Mouse (Mus musculus): ENCODE measurements around the gene Cd33. TPM values are rescaled to one million over a fixed set of nuclear protein-coding genes. Genes with fewer than 3 reads are reported as not detected.

Gene Cd33
- polyA plus RNA-seq, 1 experiment from 2014 or later: 6.2 TPM

- no peak overlapping the region for H3K9ac ChIP-seq (replicated peaks; ENCODE audit: low read depth)
- no peaks in the 10 kb centered on the region for H3K4me1 ChIP-seq (ENCODE audit: insufficient read depth, low read depth, low read length)
- ATAC-seq (no peak), DNase-seq (ENCODE audit: low spot score) (no peak)
- H3K36me3 ChIP-seq (ENCODE audit: insufficient read depth, low read length): no peaks in the 10 kb centered on the region
- H3K4me2 ChIP-seq (replicated peaks; ENCODE audit: low read depth, low read length): no peak overlapping the region
- WGBS: 76% methylated on average over 4 of the region's 4 CpGs
- TF ChIP-seq EP300 (IDR thresholded peaks at IDR 0.05) (no peak), CTCF (IDR thresholded peaks at IDR 0.05) (no peak)
- H3K27ac ChIP-seq (ENCODE audit: low read length): no peak overlapping the region
- no peaks in the 10 kb centered on the region for H3K9me3 ChIP-seq (ENCODE audit: low read length)
- no peaks in the 10 kb centered on the region for H3K27me3 ChIP-seq (replicated peaks; ENCODE audit: insufficient read depth, low read length)
- H3K4me3 ChIP-seq (ENCODE audit: low read depth, low read length): no peak overlapping the region
Measured at GRCm38 (mm10) chr7:43548206-43548605, 4.0 kb upstream of the Cd33 start.

- Histone ChIP-seq H3K27me3 (replicated peaks; ENCODE audit: insufficient read depth, low read length) (no peaks in the 10 kb centered on the region), H3K36me3 (ENCODE audit: insufficient read depth, low read length) (no peaks in the 10 kb centered on the region), H3K9ac (replicated peaks; ENCODE audit: low read depth) (no peak overlapping the region), H3K4me1 (ENCODE audit: insufficient read depth, low read depth, low read length) (no peaks in the 10 kb centered on the region), H3K4me3 (ENCODE audit: low read depth, low read length) (no peak overlapping the region), H3K9me3 (ENCODE audit: low read length) (no peaks in the 10 kb centered on the region), H3K27ac (ENCODE audit: low read length) (no peak overlapping the region), H3K4me2 (replicated peaks; ENCODE audit: low read depth, low read length) (no peak overlapping the region)
- WGBS: 36% methylated on average over 5 of the region's 5 CpGs
- ATAC-seq (no peak), DNase-seq (ENCODE audit: low spot score) (no peak)
- TF ChIP-seq EP300 (IDR thresholded peaks at IDR 0.05): no peak
- no peak for TF ChIP-seq CTCF (IDR thresholded peaks at IDR 0.05)
Measured at GRCm38 (mm10) chr7:43547666-43548065, 3.4 kb upstream of the Cd33 start.

- peak; percentile 34 for DNase-seq (ENCODE audit: low spot score)
- 44% methylated on average over 7 of the region's 7 CpGs for WGBS
- Histone ChIP-seq H3K4me3 (ENCODE audit: low read depth, low read length) (no peak overlapping the region), H3K9ac (replicated peaks; ENCODE audit: low read depth) (no peak overlapping the region), H3K36me3 (ENCODE audit: insufficient read depth, low read length) (no peaks in the 10 kb centered on the region), H3K27me3 (replicated peaks; ENCODE audit: insufficient read depth, low read length) (no peaks in the 10 kb centered on the region), H3K4me2 (replicated peaks; ENCODE audit: low read depth, low read length) (no peak overlapping the region), H3K27ac (ENCODE audit: low read length) (no peak overlapping the region), H3K4me1 (ENCODE audit: insufficient read depth, low read depth, low read length) (no peaks in the 10 kb centered on the region), H3K9me3 (ENCODE audit: low read length) (no peaks in the 10 kb centered on the region)
- no peak for ATAC-seq
- TF ChIP-seq EP300 (IDR thresholded peaks at IDR 0.05) (no peak; the same call in 1 of the 2 replicates), CTCF (IDR thresholded peaks at IDR 0.05) (no peak)
Measured at GRCm38 (mm10) chr7:43545656-43546545, 1.7 kb upstream of the Cd33 start.

GRCm38 (mm10) chr7:43538524-43538923 lies 5.7 kb downstream of the Cd33 start:
- Histone ChIP-seq H3K4me2 (replicated peaks; ENCODE audit: low read depth, low read length) (no peak overlapping the region), H3K9me3 (ENCODE audit: low read length) (no peaks in the 10 kb centered on the region), H3K36me3 (ENCODE audit: insufficient read depth, low read length) (no peaks in the 10 kb centered on the region), H3K4me1 (ENCODE audit: insufficient read depth, low read depth, low read length) (no peaks in the 10 kb centered on the region), H3K27me3 (replicated peaks; ENCODE audit: insufficient read depth, low read length) (no peaks in the 10 kb centered on the region), H3K9ac (replicated peaks; ENCODE audit: low read depth) (no peak overlapping the region), H3K4me3 (ENCODE audit: low read depth, low read length) (no peak overlapping the region), H3K27ac (ENCODE audit: low read length) (no peak overlapping the region)
- TF ChIP-seq EP300 (IDR thresholded peaks at IDR 0.05) (no peak), CTCF (IDR thresholded peaks at IDR 0.05) (no peak)
- 56% methylated on average over 4 of the region's 4 CpGs for WGBS
- ATAC-seq (no peak), DNase-seq (ENCODE audit: low spot score) (peak; percentile 16)

- no peaks in the 10 kb centered on the region for H3K4me1 ChIP-seq (ENCODE audit: insufficient read depth, low read depth, low read length)
Measured at GRCm38 (mm10) chr7:43532936-43533505, 11.2 kb downstream of the Cd33 start.

GRCm38 (mm10) chr7:43530216-43530785 lies 13.9 kb downstream of the Cd33 start:
- no peaks in the 10 kb centered on the region for H3K4me1 ChIP-seq (ENCODE audit: insufficient read depth, low read depth, low read length)
- H3K27ac ChIP-seq (ENCODE audit: low read length): no peak overlapping the region
- WGBS: 61% methylated on average over 8 of the region's 8 CpGs
- peak; percentile 74 for TF ChIP-seq EP300 (IDR thresholded peaks at IDR 0.05)
- no peak for TF ChIP-seq CTCF (IDR thresholded peaks at IDR 0.05)
- ATAC-seq (peak; percentile 58), DNase-seq (ENCODE audit: low spot score) (peak; percentile 43)
- no peaks in the 10 kb centered on the region for H3K27me3 ChIP-seq (replicated peaks; ENCODE audit: insufficient read depth, low read length)
- H3K4me2 ChIP-seq (replicated peaks; ENCODE audit: low read depth, low read length): no peak overlapping the region
- H3K9ac ChIP-seq (replicated peaks; ENCODE audit: low read depth): no peak overlapping the region
- no peak overlapping the region for H3K4me3 ChIP-seq (ENCODE audit: low read depth, low read length)
- no peaks in the 10 kb centered on the region for H3K36me3 ChIP-seq (ENCODE audit: insufficient read depth, low read length)
- no peaks in the 10 kb centered on the region for H3K9me3 ChIP-seq (ENCODE audit: low read length)

More at GRCm38 (mm10) chr7:43532936-43533505, 11.2 kb downstream of the Cd33 start:
- no peak overlapping the region for H3K4me3 ChIP-seq (ENCODE audit: low read depth, low read length)
- H3K4me2 ChIP-seq (replicated peaks; ENCODE audit: low read depth, low read length): no peak overlapping the region
- no peak overlapping the region for H3K9ac ChIP-seq (replicated peaks; ENCODE audit: low read depth)
- DNase-seq (ENCODE audit: low spot score) (peak; percentile 48), ATAC-seq (peak; percentile 53)
- no peak overlapping the region for H3K27ac ChIP-seq (ENCODE audit: low read length)
- TF ChIP-seq EP300 (IDR thresholded peaks at IDR 0.05): no peak
- TF ChIP-seq CTCF (IDR thresholded peaks at IDR 0.05): no peak
- H3K27me3 ChIP-seq (replicated peaks; ENCODE audit: insufficient read depth, low read length): no peaks in the 10 kb centered on the region
- WGBS: 79% methylated on average over 9 of the region's 9 CpGs
- H3K9me3 ChIP-seq (ENCODE audit: low read length): no peaks in the 10 kb centered on the region
- H3K36me3 ChIP-seq (ENCODE audit: insufficient read depth, low read length): no peaks in the 10 kb centered on the region
